Mouse (Mus musculus) heart, postnatal 0 days (tissue): Measurements from ENCODE around the gene Gm6899. TPM values are rescaled to one million over a fixed set of nuclear protein-coding genes. Genes with fewer than 3 reads are reported as not detected.

Source experiments
- ATAC-seq: fragments of 200-750 bp; cut with Nextera tagmentation; 2 replicates; pipeline ENCODE4 v1.8.0; 2017; ENCODE audit warnings: low read depth, moderate number of reproducible peaks, moderate library complexity; ENCODE audit not compliant: insufficient read depth
- DNase-seq: peaks from one replicate; pipeline ENCODE4 v3.0.0-alpha.2; 2016; ENCODE audit warnings: low spot score
- H3K27ac ChIP-seq: fragments of 300-500 bp; sonication (generic); 2 replicates; pipeline ENCODE4 v1.5.1; 2014; ENCODE audit warnings: low read depth, mild to moderate bottlenecking
- H3K27me3 ChIP-seq: fragments of 300-500 bp; sonication (generic); 2 replicates; pipeline ENCODE4 v1.6.1; 2014; ENCODE audit warnings: low read length, mixed read lengths; ENCODE audit not compliant: control insufficient read depth, insufficient read depth
- H3K36me3 ChIP-seq: fragments of 300-500 bp; sonication (generic); replicated peaks from 2 replicates; pipeline ENCODE4 v1.6.1; 2014; ENCODE audit warnings: low read length, mixed read lengths; ENCODE audit not compliant: control insufficient read depth, insufficient read depth
- H3K4me1 ChIP-seq: fragments of 300-500 bp; sonication (generic); 2 replicates; pipeline ENCODE4 v1.6.1; 2014; ENCODE audit warnings: antibody characterized with exemption; ENCODE audit not compliant: control insufficient read depth, insufficient read depth
- H3K4me2 ChIP-seq: fragments of 300-500 bp; sonication (generic); 2 replicates; pipeline ENCODE4 v1.6.1; 2014; ENCODE audit warnings: low read depth, mild to moderate bottlenecking, low read length, moderate library complexity
- H3K4me3 ChIP-seq: fragments of 300-500 bp; sonication (generic); 2 replicates; pipeline ENCODE4 v1.5.1; 2014; ENCODE audit warnings: low read depth, low read length
- H3K9ac ChIP-seq: fragments of 300-500 bp; sonication (generic); replicated peaks from 2 replicates; pipeline ENCODE4 v1.6.1; 2014; ENCODE audit warnings: low read depth, low read length, mixed read lengths
- H3K9me3 ChIP-seq: fragments of 300-500 bp; sonication (generic); replicated peaks from 2 replicates; pipeline ENCODE4 v1.6.1; 2016; ENCODE audit warnings: low read length; ENCODE audit not compliant: control insufficient read depth
- CTCF ChIP-seq: IDR thresholded peaks from 2 replicates; pipeline ENCODE4 v1.5.1; 2016; ENCODE audit warnings: antibody characterized with exemption, control low read depth, low read depth
- EP300 ChIP-seq: IDR thresholded peaks from 2 replicates; pipeline ENCODE4 v1.6.1; 2016; ENCODE audit warnings: antibody characterized with exemption, low read depth
- WGBS: fragments of 180-500 bp; shearing (Covaris S2); extraction: QIAGEN DNeasy Blood & Tissue Kit; methylation state at CpG from one replicate; pipeline ENCODE4 v1.1.7; 2014; 5-methylcytosine and 5-hydroxymethylcytosine counted together
- polyA plus RNA-seq: library from polyadenylated mRNA; unstranded; fragments of >200 nt; fragmentation: Nextera tagmentation; extraction: Ambion mirVana; gene quantifications from 2 replicates; pipeline ENCODE4 v1.2.1, GENCODE M21; 2015
- total RNA-seq: library from RNA; depleted of rRNA; stranded (reverse); fragments of >200 nt; gene quantifications from 2 replicates; pipeline ENCODE4 v1.2.3, GENCODE M21; 2014; ENCODE audit warnings: low replicate concordance; rRNA removed

Gm6899 gene
- total RNA-seq = not detected in 2 replicates
- not detected in 2 replicates for polyA plus RNA-seq

- ATAC-seq = peak; percentile 98
- H3K27me3 ChIP-seq = no peaks in the 10 kb centered on the region
- peak within 1 kb of the TSS; percentile 77 for H3K4me2 ChIP-seq
- peak; percentile 70 for DNase-seq
- H3K4me1 ChIP-seq = peaks cover 6% of the 10 kb centered on the region
- peak within 1 kb of the TSS; percentile 87 for H3K27ac ChIP-seq
- H3K4me3 ChIP-seq = peak within 1 kb of the TSS; percentile 90
- no peaks in the 10 kb centered on the region; the same call in none of the 2 replicates for H3K36me3 ChIP-seq
- under 1% methylated on average over 60 of the region's 60 CpGs for WGBS
- no peaks in the 10 kb centered on the region for H3K9me3 ChIP-seq
- TF ChIP-seq CTCF (peak; percentile 31; the same call in 1 of the 2 replicates), EP300 (no peak)
- H3K9ac ChIP-seq = peak within 1 kb of the TSS; percentile 84
Observed at GRCm38 (mm10) chr11:26593061-26594059, at the start of gene Gm6899, which contains the start of gene Vrk2. TSS of gene Gm6899 (plus strand) at chr11:26593241. TSS of gene Vrk2 (minus strand) at chr11:26593999.

- Histone ChIP-seq H3K27me3 (no peaks in the 10 kb centered on the region), H3K36me3 (0 out of 2 replicates have a peak, but pooled peaks cover 3% of the 10 kb centered on the region), H3K4me2 (no peak overlapping the region), H3K4me3 (no peak overlapping the region), H3K9me3 (no peaks in the 10 kb centered on the region), H3K4me1 (no peaks in the 10 kb centered on the region), H3K9ac (no peak overlapping the region), H3K27ac (no peak overlapping the region)
- ATAC-seq (no peak), DNase-seq (no peak)
- no peak for TF ChIP-seq EP300
- no peak for TF ChIP-seq CTCF
- WGBS = 75% methylated on average over 3 of the region's 3 CpGs
Observed at GRCm38 (mm10) chr11:26551551-26551950, 41.5 kb upstream of the Gm6899 start.

- Histone ChIP-seq H3K4me1 (no peaks in the 10 kb centered on the region), H3K36me3 (peaks cover 4% of the 10 kb centered on the region), H3K9ac (no peak overlapping the region), H3K9me3 (no peaks in the 10 kb centered on the region), H3K4me3 (no peak overlapping the region), H3K27me3 (no peaks in the 10 kb centered on the region), H3K4me2 (no peak overlapping the region), H3K27ac (no peak overlapping the region)
- 80% methylated on average over 17 of the region's 17 CpGs for WGBS
- ATAC-seq (no peak), DNase-seq (no peak)
- TF ChIP-seq CTCF (no peak), EP300 (no peak)
Observed at GRCm38 (mm10) chr11:26585409-26586366, 7.4 kb upstream of the Gm6899 start.

- Histone ChIP-seq H3K4me3 (no peak overlapping the region), H3K27me3 (no peaks in the 10 kb centered on the region), H3K27ac (no peak overlapping the region), H3K4me1 (no peaks in the 10 kb centered on the region), H3K9me3 (no peaks in the 10 kb centered on the region), H3K9ac (no peak overlapping the region), H3K4me2 (no peak overlapping the region), H3K36me3 (peaks cover 4% of the 10 kb centered on the region)
- no peak for TF ChIP-seq CTCF
- no peak for TF ChIP-seq EP300
- ATAC-seq (no peak), DNase-seq (no peak)
- 55% methylated on average over 6 of the region's 6 CpGs for WGBS
Observed at GRCm38 (mm10) chr11:26586367-26587183, 6.5 kb upstream of the Gm6899 start.

- ATAC-seq (no peak), DNase-seq (no peak)
- no peak overlapping the region for H3K9ac ChIP-seq
- no peak overlapping the region for H3K27ac ChIP-seq
- no peaks in the 10 kb centered on the region for H3K4me1 ChIP-seq
- H3K27me3 ChIP-seq = no peaks in the 10 kb centered on the region
- 86% methylated on average over 1 of the region's 1 CpGs for WGBS
- H3K4me3 ChIP-seq = no peak overlapping the region
- no peak for TF ChIP-seq EP300
- TF ChIP-seq CTCF = no peak
- no peaks in the 10 kb centered on the region for H3K9me3 ChIP-seq
- H3K36me3 ChIP-seq = peaks cover 4% of the 10 kb centered on the region
- H3K4me2 ChIP-seq = no peak overlapping the region
Observed at GRCm38 (mm10) chr11:26587184-26587524, 5.9 kb upstream of the Gm6899 start.
